Mouse (Mus musculus): ENCODE results near the gene Fzd2. TPM values are rescaled to one million over a fixed set of nuclear protein-coding genes. Genes with fewer than 3 reads are reported as not detected.

Gene Fzd2
- total and polyA plus RNA-seq, 3 experiments, result not detected

- TF ChIP-seq KAT2A (conservative IDR thresholded peaks at IDR 0.05; ENCODE audit: low read depth, low read length), result no peak
These were observed 28.0 kb upstream of the Fzd2 start (continued) for GRCm38 (mm10) chr11:102576050-102576754.

- Histone ChIP-seq H3K79me2 (ENCODE audit: control insufficient read depth, insufficient read depth, low read length, poor library complexity) (no peaks in the 10 kb centered on the region; the same call in 1 of the 2 replicates), H3K9me3 (replicated peaks; ENCODE audit: insufficient read depth, low read length) (no peaks in the 10 kb centered on the region), H3K27me3 (ENCODE audit: control insufficient read depth in 1 of 2, insufficient read depth in 2 of 2, low read length in 2 of 2) (peaks cover 11 to 20% of the 10 kb centered on the region in 2 experiments), H3K9ac (ENCODE audit: control insufficient read depth, low read depth, low read length, poor library complexity, severe bottlenecking) (peak overlapping the region; percentile 55), H3K36me3 (ENCODE audit: control insufficient read depth in 1 of 2, insufficient read depth in 2 of 2, low read length in 2 of 2) (peaks cover 0 to 6% of the 10 kb centered on the region in 2 experiments; a peak in 2 of 4 replicates), H3K4me1 (ENCODE audit: control insufficient read depth in 1 of 2, insufficient read depth in 2 of 2, low read length in 2 of 2) (peaks cover 3% of the 10 kb centered on the region in 2 experiments; a peak in 2 of 4 replicates), H3K27ac (ENCODE audit: control insufficient read depth, low read depth, low read length) (no peak overlapping the region), H3K4me3 (ENCODE audit: control insufficient read depth in 1 of 2, insufficient read depth in 1 of 2, low read depth in 2 of 2, low read length in 2 of 2) (peak overlapping the region; percentile 54 to 59)
- DNase-seq (ENCODE audit: low read depth, low spot score), result peak; percentile 93
- TF ChIP-seq UBTF (IDR thresholded peaks at IDR 0.05; ENCODE audit: borderline replicate concordance, insufficient read depth, low read depth, low read length), result no peak
- no peak for TF ChIP-seq USF1 (IDR thresholded peaks at IDR 0.05; ENCODE audit: low read depth, low read length)
- peak; percentile 77 for TF ChIP-seq MAZ (IDR thresholded peaks at IDR 0.05; ENCODE audit: low read depth, low read length)
- TF ChIP-seq ELF1 (IDR thresholded peaks at IDR 0.05; ENCODE audit: low read depth, low read length), result no peak
- peak; percentile 29; the same call in 1 of the 2 replicates for TF ChIP-seq TCF12 (IDR thresholded peaks at IDR 0.05; ENCODE audit: low read depth, low read length)
- TF ChIP-seq MAX (IDR thresholded peaks at IDR 0.05; ENCODE audit: low read length), result 0 out of 2 replicates have a peak, but pooled peaks have one; percentile 21
- TF ChIP-seq EP300 (IDR thresholded peaks at IDR 0.05; ENCODE audit: low read depth in 1 of 2, low read length in 2 of 2), result no peak
- TF ChIP-seq JUND (IDR thresholded peaks at IDR 0.05; ENCODE audit: low read depth, low read length), result no peak
- no peak for TF ChIP-seq GATA1 (IDR thresholded peaks at IDR 0.05; ENCODE audit: low read depth, low read length)
- TF ChIP-seq CHD1 (IDR thresholded peaks at IDR 0.05; ENCODE audit: low read depth, low read length), result no peak
- no peak for TF ChIP-seq CHD2 (IDR thresholded peaks at IDR 0.05; ENCODE audit: low read length)
- no peak for TF ChIP-seq POLR2A (IDR thresholded peaks at IDR 0.05; ENCODE audit: control insufficient read depth in 1 of 2, insufficient read depth in 1 of 2, low read depth in 1 of 2, low read length in 2 of 2, poor library complexity in 1 of 2)
- no peak for TF ChIP-seq MAFK (IDR thresholded peaks at IDR 0.05; ENCODE audit: borderline replicate concordance, low read depth, low read length)
- no peak for TF ChIP-seq RCOR1 (IDR thresholded peaks at IDR 0.05; ENCODE audit: low read depth, low read length)
- peak; percentile 75 for TF ChIP-seq ZC3H11A (IDR thresholded peaks at IDR 0.05; ENCODE audit: low read depth, low read length)
- TF ChIP-seq NRF1 (IDR thresholded peaks at IDR 0.05; ENCODE audit: insufficient read depth, low read depth, low read length, poor library complexity, severe bottlenecking), result no peak
- TF ChIP-seq E2F4 (IDR thresholded peaks at IDR 0.05; ENCODE audit: borderline replicate concordance, low read depth, low read length), result no peak
- TF ChIP-seq CTCF (IDR thresholded peaks at IDR 0.05 in 2 of 3, conservative IDR thresholded peaks at IDR 0.05 in 1 of 3; ENCODE audit: control insufficient read depth in 1 of 3, insufficient read depth in 1 of 3, low read depth in 2 of 3, low read length in 3 of 3, poor library complexity in 1 of 3, severe bottlenecking in 1 of 3), result peak; percentile 93 to 99 (median 98)
- TF ChIP-seq TAL1 (IDR thresholded peaks at IDR 0.05; ENCODE audit: low read length), result no peak
- 0 out of 2 replicates have a peak, but pooled peaks have one; percentile 47 for TF ChIP-seq HCFC1 (IDR thresholded peaks at IDR 0.05; ENCODE audit: low read depth, low read length)
- TF ChIP-seq ZKSCAN1 (IDR thresholded peaks at IDR 0.05; ENCODE audit: low read depth, low read length), result no peak
- no peak for TF ChIP-seq TBP (IDR thresholded peaks at IDR 0.05; ENCODE audit: low read depth, low read length)
- TF ChIP-seq POLR2AphosphoS5 (IDR thresholded peaks at IDR 0.05; ENCODE audit: borderline replicate concordance, low read depth, low read length), result no peak
- peak; percentile 73; the same call in 1 of the 2 replicates for TF ChIP-seq ZNF384 (IDR thresholded peaks at IDR 0.05; ENCODE audit: low read depth, low read length)
- no peak for TF ChIP-seq MYC (IDR thresholded peaks at IDR 0.05; ENCODE audit: low read depth, low read length)
- TF ChIP-seq SIN3A (IDR thresholded peaks at IDR 0.05; ENCODE audit: low read length), result peak; percentile 58; the same call in 1 of the 2 replicates
- TF ChIP-seq BHLHE40 (IDR thresholded peaks at IDR 0.05; ENCODE audit: borderline replicate concordance, low read depth, low read length), result no peak
- TF ChIP-seq MXI1 (IDR thresholded peaks at IDR 0.05; ENCODE audit: low read depth, low read length), result peak; percentile 56; the same call in 1 of the 2 replicates
- TF ChIP-seq RAD21 (IDR thresholded peaks at IDR 0.05; ENCODE audit: low read depth, low read length), result peak; percentile 91
- no peak for TF ChIP-seq USF2 (IDR thresholded peaks at IDR 0.05; ENCODE audit: borderline replicate concordance in 1 of 2, insufficient read depth in 1 of 2, low read depth in 1 of 2, low read length in 2 of 2)
- TF ChIP-seq ETS1 (IDR thresholded peaks at IDR 0.05; ENCODE audit: low read depth, low read length), result no peak
These were observed 25.7 kb upstream of the Fzd2 start for GRCm38 (mm10) chr11:102578341-102579118.

Data from MEL (cell line).